Mouse (Mus musculus): ENCODE measurements around the gene Card14. TPM values are rescaled to one million over a fixed set of nuclear protein-coding genes. Genes with fewer than 3 reads are reported as not detected.

The Card14 gene
- total RNA-seq, 4 experiments from 2014 or later: 0.13 to 0.14 TPM; not detected in 2

DNA sequence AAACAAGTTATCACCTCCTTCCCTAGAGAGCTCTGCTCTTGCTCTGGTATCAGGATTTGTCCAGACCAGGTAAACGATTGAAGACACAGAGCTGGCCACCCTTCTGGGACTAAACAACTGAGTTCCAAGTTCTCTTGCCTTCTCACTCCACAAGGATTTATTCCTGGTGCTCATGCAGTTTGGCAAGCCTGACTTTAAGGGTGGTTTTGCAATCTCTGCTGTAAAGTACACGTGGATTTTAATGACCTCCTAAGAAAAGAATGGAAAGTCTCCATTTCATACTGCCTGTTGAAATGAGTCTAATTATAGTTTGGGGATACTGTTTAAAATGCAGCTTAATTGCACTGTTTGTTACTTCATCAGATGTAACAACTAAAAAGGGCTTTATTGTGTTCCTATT lies 6.6 kb upstream of the Card14 start:
- DNase-seq (ENCODE audit: low spot score): no peak

DNA sequence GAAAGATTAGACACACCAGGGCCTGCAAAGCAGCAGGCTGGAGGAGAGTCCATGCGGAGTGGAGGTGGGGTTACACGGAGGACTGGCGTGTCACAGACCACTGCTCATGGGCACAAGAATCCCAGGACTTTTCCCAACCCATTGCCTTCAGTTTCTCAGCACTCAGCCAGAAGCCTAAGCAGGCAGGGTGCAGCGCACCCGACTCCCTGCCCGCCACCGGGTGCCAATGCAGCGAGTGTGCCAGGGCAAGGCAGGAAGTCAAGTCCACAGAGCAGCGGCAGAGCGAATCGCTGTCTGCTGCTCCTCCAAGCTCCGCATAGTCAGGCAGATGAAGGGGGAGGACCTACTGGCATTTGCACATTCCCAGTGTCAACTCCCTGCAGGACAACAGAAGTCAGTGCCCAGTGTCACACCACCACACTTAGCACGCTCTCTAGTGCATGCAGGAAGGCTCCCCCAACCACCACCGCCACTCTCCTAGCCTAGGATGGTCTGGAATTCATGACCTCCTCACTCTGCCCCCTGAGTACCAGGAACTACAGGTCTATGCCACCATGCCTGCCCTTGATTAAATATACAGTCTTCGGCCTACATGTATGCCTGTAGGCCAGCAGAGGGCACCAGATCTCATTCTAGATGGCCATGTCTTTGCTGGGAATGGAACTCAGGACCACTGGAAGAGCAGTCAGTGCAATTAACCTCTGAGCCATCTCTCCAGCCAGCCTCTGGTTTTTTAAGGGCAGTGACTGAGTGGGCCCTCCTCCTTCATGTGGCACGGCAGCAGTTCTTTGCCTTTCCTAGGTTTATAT lies 2.5 kb upstream of the Card14 start:
- DNase-seq (ENCODE audit: low spot score): no peak

GRCm38 (mm10) chr11:119306762-119307657 lies 558 bp upstream of the Card14 start:
- no peak for DNase-seq (ENCODE audit: low spot score)

GRCm38 (mm10) chr11:119307916-119308315 lies 348 bp downstream of the Card14 start:
- no peak for DNase-seq (ENCODE audit: low spot score)

DNA sequence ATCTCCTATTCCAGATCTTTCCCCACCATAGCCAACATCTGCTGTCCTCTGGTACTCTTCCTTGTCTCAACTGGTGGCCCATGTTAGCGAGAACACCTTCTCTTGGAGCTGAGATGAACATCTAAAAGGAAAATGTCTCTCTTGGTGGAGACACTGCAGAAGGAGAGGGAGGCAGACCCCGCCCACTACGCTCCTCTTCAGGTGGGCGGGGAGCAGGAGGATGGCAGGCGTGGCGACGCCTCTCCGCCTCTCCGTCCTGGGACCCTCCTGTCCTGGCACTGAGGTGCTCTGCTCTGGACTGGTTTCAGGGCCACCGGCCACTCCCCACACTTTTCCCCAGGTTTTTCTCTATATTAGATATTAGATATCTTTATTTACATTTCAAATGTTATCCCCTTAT lies 3.1 kb downstream of the Card14 start:
- DNase-seq (ENCODE audit: low spot score): no peak

GRCm38 (mm10) chr11:119314252-119314936 lies 6.8 kb downstream of the Card14 start:
- no peak for DNase-seq (ENCODE audit: low spot score)

DNA sequence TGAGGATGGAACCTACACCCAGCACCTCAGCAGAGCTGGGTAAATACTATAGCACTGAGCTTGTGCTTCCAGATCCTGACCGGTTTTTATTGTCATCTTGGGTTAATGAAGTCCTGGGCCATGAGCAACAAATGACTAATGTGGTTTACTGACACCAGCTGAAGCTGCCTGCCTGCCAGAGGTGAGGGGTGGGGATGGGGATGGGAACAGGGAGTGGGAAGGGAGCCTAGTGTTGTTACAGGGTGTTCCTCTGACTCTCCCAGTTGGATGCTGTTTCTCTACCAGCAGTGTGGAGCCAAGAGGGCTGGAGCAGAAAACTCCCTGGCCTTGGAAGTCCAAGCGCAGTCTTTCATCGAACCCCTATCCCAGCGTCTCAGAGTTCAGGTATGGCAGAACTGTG lies 9.2 kb downstream of the Card14 start:
- DNase-seq (ENCODE audit: low spot score): peak; percentile 35

- no peak for DNase-seq (ENCODE audit: low spot score)
Measured at GRCm38 (mm10) chr11:119322521-119322920, 15.0 kb downstream of the Card14 start.

- DNase-seq (ENCODE audit: low spot score): no peak
Measured at GRCm38 (mm10) chr11:119325068-119325467, 17.5 kb downstream of the Card14 start.

DNA sequence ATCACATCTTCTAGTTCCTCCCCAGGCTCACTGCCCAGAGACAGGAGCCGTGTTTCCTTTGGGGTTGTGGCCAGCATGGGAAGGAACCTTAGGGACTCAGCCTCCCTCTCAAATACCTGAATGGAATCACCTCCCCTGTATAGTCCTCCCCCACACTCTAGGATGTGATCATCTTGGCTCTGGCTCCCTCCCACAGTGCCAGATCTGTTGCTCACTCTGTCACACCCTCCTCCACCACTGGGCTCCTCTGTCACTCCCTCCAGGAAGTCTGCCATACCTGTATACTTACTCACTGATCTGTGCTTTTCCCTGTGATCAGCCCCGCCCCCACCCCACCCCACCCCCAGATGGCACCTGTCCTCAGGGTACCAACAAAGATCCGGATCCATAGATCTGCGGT lies 23.0 kb downstream of the Card14 start:
- no peak for DNase-seq (ENCODE audit: low spot score)

DNA sequence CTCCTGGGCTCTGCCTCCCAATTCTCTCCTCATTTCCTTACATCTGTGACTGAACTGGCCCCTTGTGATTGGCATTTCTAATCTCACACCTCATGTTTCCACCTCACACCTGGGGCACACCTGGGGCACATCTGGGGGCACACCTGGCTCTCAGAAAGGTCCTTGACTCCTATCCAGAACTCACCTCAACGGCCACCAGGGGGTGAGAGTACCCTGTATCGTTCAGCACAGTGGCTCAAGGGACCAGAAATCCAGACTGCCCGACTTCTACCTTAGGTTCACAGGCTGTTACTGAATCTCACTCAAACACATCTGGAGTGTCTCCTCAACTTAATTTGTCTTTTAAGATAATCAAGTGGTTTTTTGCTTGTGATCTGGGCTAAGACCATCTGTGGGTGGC lies 24.4 kb downstream of the Card14 start:
- DNase-seq (ENCODE audit: low spot score): no peak

- DNase-seq (ENCODE audit: low spot score): no peak
Measured at GRCm38 (mm10) chr11:119338271-119339059, 30.9 kb downstream of the Card14 start.

GRCm38 (mm10) chr11:119339179-119339578 lies 31.6 kb downstream of the Card14 start:
- no peak for DNase-seq (ENCODE audit: low spot score)

GRCm38 (mm10) chr11:119339637-119340036 lies 32.1 kb downstream of the Card14 start:
- peak; percentile 63 for DNase-seq (ENCODE audit: low spot score)

GRCm38 (mm10) chr11:119344178-119344577 lies 36.6 kb downstream of the Card14 start:
- no peak for DNase-seq (ENCODE audit: low spot score)

DNA sequence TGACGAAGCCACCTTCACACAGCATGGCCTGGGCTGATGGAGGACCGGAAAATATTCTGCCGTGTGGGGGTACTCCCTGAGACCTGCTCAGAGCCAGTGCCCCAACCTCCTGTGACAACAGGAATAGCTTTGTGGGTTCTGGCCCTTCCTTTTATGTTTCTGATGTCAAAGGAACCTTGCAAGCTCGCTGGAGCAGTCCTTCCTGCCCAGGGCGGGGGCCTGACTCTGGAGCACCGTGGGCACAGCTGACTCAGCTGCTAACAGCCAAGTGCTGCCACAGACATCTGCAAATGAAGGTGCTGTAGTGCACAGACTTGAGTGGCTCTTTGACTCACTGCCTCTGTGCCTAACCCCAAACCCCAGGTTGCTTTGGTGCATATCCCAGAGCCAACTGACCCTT lies 37.3 kb downstream of the Card14 start:
- DNase-seq (ENCODE audit: low spot score): no peak

GRCm38 (mm10) chr11:119347125-119347524 lies 39.6 kb downstream of the Card14 start:
- no peak for DNase-seq (ENCODE audit: low spot score)

DNA sequence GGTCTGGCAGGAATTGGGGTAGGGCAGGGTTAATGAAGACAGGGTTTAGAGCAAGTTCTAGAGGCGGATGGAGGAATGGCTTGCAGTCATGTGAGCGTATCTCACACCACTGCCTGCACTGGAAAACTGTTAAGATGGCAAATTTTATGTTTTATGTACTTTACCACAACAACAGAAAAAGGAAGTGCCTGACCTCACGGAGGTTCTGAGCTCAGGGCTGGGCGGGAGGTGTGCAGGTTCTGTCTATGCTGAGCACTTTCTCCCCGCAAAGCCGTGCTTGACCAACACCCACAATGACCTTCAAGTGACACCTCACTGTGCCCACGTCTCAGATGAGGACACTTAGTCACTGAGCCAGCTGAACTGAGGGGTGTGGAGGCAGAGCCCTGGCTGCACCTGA lies 44.5 kb downstream of the Card14 start:
- DNase-seq (ENCODE audit: low spot score): no peak

GRCm38 (mm10) chr11:119353946-119354345 lies 46.4 kb downstream of the Card14 start:
- no peak for DNase-seq (ENCODE audit: low spot score)

DNA sequence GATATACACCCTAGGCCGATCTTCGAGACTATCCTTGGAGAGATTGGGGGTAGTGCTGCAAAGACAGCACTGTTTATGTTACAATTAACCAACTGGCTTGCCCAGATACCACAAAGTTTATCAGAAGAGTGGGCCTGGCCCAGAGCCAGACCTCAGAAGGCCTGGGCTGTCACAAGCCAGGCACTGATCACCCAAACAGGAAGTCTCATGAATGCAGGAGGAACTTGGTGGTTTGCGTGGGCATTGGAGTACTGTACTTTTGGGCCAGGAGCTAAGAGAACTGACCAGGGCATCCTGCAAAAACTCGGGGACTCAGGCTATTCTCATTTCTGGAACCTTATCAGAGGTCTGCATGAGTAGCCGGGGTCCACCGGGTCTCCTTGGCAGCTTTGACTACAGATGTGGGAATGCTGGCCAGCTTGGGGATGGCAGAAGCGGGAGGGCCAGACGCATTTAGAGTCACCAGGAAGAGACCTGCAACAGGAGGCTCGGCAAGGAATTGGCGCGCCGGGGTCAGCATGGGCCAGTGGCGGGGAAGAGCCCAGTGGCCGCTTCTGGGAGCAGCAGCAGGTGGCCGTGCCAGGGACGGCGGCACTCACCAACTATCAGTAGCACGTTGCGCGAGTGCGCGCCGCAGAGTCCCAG lies 47.4 kb downstream of the Card14 start:
- peak; percentile 55 for DNase-seq (ENCODE audit: low spot score)
